Mouse (Mus musculus): Measurements from ENCODE around the gene Fggy.

- no peak for TF ChIP-seq POLR2A (IDR thresholded peaks at IDR 0.05; ENCODE audit: control insufficient read depth in 1 of 2, insufficient read depth in 1 of 2, low read depth in 1 of 2, low read length in 2 of 2, poor library complexity in 1 of 2)
- TF ChIP-seq CTCF (IDR thresholded peaks at IDR 0.05 in 2 of 3, conservative IDR thresholded peaks at IDR 0.05 in 1 of 3; ENCODE audit: control insufficient read depth in 1 of 3, insufficient read depth in 1 of 3, low read depth in 2 of 3, low read length in 3 of 3, poor library complexity in 1 of 3, severe bottlenecking in 1 of 3), result no peak
- no peak for TF ChIP-seq TCF12 (IDR thresholded peaks at IDR 0.05; ENCODE audit: low read depth, low read length)
- no peak for TF ChIP-seq MYB (IDR thresholded peaks at IDR 0.05; ENCODE audit: low read depth, low read length)
- no peak for TF ChIP-seq USF1 (IDR thresholded peaks at IDR 0.05; ENCODE audit: low read depth, low read length)
- no peak for TF ChIP-seq GABPA (IDR thresholded peaks at IDR 0.05; ENCODE audit: low read depth, low read length)
These were observed 21.9 kb downstream of the Fggy start for GRCm38 (mm10) chr4:95579183-95579582.
